Mouse (Mus musculus): ENCODE measurements around the gene Gm6882.
"Not testable (repeated sequence)": the region's sequence is repeated elsewhere in the genome, so short reads cannot be mapped to it uniquely, and the experiment has no call there.

DNA sequence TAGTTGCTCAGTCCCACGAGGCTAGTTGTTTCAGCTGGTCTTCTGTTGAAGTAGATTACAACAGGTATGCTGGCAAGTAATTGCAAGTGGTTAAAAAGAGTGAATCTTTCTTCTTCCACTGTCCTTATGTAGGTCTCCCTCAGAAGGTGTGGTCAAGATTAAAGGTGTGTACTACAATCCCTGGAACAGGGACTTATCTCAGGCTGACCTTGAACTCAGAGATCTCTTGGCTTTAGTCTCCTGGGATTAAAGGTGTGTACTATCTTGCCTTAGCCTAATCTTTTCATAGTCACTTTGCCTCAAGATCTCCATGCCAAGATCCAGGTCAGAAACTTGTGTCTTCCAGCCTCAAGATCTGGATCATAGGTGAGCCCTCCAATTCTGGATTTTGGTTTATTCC is at the start of gene Gm6882:
- TF ChIP-seq CTCF (conservative IDR thresholded peaks at IDR 0.05; ENCODE audit: low read length); POU5F1 (IDR thresholded peaks at IDR 0.05; ENCODE audit: borderline replicate concordance, low read length); NANOG (IDR thresholded peaks at IDR 0.05; ENCODE audit: borderline replicate concordance, low read length): not testable (repeated sequence)
